Mouse (Mus musculus) erythroid progenitor cell, adult 5-6 weeks (primary cell): ENCODE data around the gene Tomm20. TPM values are rescaled to one million over a fixed set of nuclear protein-coding genes. Genes with fewer than 3 reads are reported as not detected.
"Not testable (repeated sequence)": the region's sequence is repeated elsewhere in the genome, so short reads cannot be mapped to it uniquely, and the experiment has no call there.

Experiments used
- ATAC-seq: replicated peaks from 2 replicates; pipeline ENCODE4 v1.8.0; 2016; ENCODE audit warnings: moderate number of reproducible peaks, mild to moderate bottlenecking, moderate TSS enrichment, inconsistent platforms; ENCODE audit not compliant: poor library complexity, low FRiP score, severe bottlenecking
- total RNA-seq, 2 experiments: library from RNA; stranded (forward) in 1 of 2; stranded (reverse) in 1 of 2; fragments of 150-400 nt in 1 of 2; fragments of 186-747, 209-891 nt in 1 of 2; gene quantifications; 2 replicates each; pipeline versions ENCODE4 v1.2.3 to v1.2.4; 2015 to 2017; ENCODE audit warnings: low replicate concordance in 2 of 2

Tomm20 gene
- total RNA-seq (2015; ENCODE audit: low replicate concordance) = 16.3 and 40.4 TPM in 2 replicates
- 43.8 and 48.9 TPM in 2 replicates for total RNA-seq (2017; ENCODE audit: low replicate concordance)

DNA sequence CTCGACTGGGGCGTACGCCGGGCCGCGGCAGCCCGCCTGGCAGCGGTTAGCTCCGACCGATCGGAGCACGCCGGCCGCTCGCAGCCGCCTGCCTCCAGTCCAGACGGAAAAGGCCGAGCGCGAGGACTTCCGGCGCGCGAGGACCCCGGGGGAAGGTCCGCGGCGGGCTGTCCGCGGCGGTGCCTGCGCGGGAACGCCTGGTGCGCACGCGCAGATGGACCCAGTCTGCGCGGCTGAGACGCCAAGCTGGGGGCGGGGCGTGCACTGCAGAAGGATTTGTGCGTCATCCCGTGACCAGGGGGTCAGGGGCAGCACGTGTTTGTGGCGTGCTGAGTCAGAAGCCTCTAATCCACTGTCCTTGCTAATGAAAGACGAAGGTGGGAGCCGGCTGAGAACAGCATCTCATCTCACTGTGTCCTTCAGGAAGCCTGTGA is at the start of gene Tomm20:
TSS of gene Tomm20 (minus strand) at position 115 of the 434 bp plus-strand sequence.
- peak; percentile 90 for ATAC-seq

GRCm38 (mm10) chr8:126994506-126994905 is 48.9 kb upstream of the Tomm20 start:
- no peak for ATAC-seq

DNA sequence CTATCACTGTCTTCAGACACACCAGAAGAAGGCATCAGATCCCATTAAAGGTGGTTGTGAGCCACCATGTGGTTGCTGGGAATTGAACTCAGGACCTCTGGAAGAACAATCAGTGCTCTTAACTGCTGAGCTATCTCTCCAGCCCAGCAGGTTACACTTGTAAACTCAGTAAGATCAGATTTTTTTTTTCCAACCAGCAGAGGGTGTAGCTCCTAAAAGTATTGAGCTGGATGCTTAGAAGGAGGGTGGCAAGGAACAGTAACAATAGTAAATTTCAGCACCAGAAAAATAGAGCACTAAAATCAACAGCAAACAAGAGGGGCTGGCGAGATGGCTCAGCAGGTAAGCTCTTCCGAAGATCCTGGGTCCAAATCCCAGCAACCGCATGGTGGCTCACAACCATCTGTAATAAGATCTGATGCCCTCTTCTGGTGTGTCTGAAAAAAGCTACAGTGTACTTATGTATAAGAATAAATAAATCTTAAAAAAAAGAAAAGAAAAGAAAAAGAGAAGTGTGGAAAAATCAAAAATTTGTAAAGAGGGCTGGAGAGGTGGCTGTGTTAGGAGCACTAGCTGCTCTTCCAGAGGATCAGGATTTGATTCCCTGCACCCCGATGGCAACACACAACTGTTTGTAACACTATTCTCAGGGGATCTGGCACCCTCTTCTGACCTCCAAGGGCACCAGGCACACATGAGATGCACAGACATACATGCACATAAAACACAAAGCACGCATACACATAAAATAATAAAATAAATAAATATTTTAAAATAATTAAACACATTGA is 43.9 kb upstream of the Tomm20 start:
- ATAC-seq = no peak

DNA sequence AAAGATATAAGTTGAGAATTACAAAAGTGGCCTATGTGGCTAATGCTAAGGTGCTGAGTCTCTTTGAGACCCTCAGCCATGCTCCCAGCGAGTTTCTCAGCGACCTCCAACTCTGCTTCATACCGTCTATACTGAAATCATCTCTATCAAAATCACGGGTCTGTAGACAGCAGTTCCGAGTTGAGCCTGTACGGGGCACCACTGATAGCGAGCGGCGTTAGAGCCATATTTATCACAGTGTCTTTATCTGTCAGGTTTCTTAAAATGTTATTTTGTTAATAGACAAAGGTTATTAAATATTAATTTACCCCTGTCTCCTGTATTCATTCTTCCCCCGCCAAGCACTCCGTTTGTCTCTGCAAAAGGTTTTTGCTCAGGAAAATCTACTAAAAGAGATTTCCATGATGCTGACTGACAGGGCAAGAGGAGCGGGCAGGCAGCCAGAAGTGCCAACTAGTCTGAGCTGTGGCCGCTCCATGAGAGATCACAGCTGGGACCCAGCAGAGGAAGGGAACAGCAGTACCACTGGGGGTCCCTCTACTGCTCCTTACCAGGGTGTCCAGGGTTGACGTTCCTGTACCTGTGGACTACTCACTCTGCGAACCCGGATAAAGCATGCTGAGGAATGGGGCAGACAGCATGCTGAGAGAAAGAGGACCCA is 42.8 kb upstream of the Tomm20 start:
- ATAC-seq = no peak

DNA sequence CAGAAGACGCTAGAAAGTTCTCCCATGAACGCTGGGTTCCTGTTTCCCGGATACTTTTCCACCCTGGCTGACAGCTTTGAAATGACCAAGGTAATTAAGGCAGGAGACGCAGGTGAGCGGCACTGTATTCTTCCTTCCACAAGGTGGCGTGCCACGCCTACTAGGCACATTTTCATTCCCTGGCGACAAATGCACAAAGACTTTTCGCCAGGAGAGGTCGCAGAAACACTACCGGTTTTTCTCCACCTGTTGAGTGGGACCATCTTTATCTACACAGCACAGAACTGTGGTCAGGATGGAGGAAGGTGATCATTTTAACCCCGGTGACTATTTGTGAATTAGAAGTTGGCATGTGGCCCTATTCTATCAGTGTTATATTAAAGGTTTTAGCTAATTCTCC is 40.9 kb upstream of the Tomm20 start:
- peak; percentile 71 for ATAC-seq

- ATAC-seq = no peak
Observed at GRCm38 (mm10) chr8:126980046-126980445, 34.4 kb upstream of the Tomm20 start.

DNA sequence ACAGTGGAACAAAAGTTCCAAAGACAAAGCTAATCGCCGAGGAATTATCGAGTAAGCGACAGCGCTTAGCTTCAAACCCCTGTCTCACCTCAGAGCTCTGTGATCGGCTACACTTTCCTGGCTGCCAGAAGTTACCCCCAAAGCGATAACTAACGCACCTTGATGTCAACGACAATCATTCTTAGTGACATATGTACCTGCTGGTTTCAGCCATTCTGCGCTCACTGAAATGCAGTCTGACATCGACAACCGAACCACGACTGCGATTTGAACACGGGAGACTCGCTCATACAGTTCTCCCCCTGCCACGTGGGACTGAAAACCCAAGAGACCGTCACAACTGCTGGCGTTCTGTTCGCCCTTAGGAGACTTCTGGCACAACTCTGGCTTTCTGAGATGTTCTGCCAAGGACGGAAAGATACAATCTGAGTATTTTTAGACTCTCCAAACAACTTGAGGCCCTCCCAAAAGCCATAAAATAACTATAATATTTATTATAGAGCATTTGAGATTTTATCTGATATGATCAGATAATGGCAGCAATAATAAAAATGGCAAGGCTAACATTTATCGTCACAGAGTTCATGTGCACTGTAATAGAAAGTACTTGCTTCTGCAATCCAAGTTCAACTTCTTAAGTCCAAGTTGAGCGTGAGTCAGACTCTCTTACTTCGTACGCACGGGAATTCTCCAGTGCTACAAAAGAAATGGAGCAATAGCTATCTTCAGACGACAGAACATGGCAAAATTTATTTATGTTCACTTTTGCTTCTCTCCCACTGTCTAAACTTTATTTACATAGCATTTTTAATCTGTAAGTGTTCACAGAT is 33.7 kb upstream of the Tomm20 start:
- ATAC-seq = no peak

DNA sequence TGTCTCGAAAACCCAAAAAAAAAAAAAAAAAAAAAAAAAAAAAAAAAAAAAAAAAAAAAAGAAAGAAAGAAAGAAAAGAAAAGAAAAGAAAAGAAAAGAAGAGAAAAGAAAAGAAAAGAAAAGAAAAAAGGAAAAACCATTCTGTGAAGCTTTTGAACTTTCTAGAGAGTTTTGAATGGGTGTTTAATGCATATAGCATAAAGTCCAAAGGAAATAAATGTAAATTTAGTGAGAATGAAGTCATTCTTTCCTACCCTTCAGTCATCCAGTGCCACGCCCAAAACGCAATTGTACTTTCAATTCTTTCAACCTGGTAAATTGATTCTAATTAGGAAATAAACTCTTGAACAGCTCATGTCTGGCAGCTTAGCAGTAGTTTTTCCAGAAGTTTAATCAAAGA is 32.9 kb upstream of the Tomm20 start:
- not testable (repeated sequence) for ATAC-seq

- no peak for ATAC-seq
Observed at GRCm38 (mm10) chr8:126978028-126978427, 32.4 kb upstream of the Tomm20 start.

GRCm38 (mm10) chr8:126976608-126977348 is 31.1 kb upstream of the Tomm20 start:
- no peak for ATAC-seq

DNA sequence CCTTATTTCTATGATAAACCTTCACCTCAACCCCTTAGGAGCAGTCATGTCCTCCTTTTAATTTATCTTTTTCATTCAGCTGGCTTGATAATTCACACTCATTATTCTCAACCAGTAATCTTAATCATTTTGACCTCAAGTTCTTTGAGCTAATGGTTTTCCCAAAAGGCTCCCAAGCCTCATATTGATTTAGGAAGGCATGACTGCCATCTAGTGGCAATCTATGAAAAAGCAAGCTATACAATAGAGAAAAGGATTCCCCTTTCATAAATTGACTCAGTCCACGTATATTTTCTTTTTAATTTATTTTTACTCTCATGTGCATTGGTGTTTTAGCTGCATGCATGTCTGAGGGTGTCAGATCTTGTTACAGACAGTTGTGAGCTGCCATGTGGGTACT is 30.1 kb upstream of the Tomm20 start:
- ATAC-seq = 0 out of 2 replicates have a peak, but pooled peaks have one; percentile 41

GRCm38 (mm10) chr8:126974511-126974910 is 28.9 kb upstream of the Tomm20 start:
- ATAC-seq = no peak

DNA sequence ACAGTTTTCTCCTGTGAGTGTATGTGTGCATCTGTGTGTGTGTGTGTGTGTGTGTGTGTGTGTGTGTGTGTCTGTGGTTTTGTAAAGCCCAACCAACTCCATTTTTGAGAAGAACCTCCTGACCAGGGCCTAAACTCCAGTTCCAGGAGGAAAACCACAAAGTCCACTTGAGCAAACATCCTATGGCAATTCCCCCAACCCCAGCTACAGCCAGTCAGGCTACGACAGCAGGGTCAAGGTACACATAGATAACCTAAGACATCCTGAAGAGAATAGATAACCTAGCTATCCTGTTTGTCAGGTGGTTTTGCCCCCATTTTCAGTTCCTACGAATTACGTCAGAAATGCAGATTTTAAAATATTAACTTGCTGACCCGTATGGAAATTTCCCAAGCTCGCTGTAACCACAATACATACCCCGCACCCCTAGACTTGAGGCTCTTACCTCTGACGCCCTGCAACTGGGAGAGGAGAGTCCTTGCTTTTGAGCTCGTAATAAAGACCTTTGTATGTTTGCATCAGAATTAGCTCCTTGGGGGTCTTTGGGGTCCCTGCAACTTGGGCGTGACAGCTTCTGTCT is 28.1 kb upstream of the Tomm20 start:
- no peak for ATAC-seq

DNA sequence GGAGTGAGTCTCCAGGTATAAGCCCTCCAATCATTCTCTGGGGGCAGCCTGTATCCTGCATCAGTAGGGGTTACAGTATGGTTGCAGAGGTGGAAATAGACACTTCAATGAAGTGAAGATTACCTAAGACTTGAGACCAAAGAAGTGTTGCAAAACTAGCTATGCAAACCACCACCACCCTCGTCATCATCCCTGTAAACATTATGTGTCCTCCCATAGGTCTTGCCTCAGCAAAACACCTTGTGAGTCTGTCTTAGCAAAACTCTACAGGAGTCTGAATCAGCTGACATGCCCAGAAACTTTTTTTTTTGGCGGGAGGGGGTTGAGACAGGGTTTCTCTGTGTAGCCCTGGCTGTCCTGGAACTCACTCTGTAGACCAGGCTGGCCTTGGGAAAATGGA is 27.0 kb upstream of the Tomm20 start:
- no peak for ATAC-seq

- no peak for ATAC-seq
Observed at GRCm38 (mm10) chr8:126972102-126972501, 26.5 kb upstream of the Tomm20 start.

- no peak for ATAC-seq
Observed at GRCm38 (mm10) chr8:126971314-126971664, 25.6 kb upstream of the Tomm20 start.

DNA sequence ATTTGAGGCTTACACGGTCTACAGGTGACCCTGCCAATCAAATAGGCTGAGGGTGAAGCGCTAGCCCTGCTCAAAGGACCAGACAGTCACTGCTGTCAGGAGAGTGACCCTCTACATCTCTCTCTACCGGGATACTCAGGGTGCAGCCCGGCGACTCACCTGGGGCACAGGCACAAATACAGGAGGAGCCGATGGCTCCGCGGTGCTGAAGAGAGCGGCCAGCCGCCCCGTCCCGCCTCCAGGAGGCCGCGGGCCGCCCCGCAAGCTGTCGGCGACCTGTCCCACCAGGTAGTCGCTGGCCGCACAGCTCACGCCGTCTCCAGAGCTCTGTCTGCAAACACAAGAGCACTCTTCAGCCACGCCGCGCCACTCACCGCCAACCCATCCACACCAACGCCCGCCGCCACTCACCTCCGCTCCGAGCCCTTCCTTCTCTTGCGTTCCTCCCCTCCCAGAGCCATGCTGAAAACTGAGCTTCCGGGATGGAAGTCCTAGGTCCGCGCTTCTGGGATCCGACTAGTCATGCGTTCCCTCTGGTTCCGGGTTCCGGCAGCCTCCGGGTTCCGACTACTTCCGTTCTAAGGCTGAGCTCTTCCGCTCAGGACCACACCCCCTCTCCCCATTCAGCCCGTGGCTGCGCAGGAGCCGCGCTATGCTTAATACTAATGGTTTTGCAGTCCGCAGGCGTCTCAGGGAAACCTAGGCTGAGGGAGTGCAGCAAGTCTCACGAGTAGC is 25.1 kb upstream of the Tomm20 start, which contains the start of gene Rbm34:
TSS of gene Rbm34 (minus strand) at position 493 of the 735 bp plus-strand sequence.
- peak; percentile 98 for ATAC-seq

- no peak for ATAC-seq
Observed at GRCm38 (mm10) chr8:126969546-126969945, 23.9 kb upstream of the Tomm20 start.

DNA sequence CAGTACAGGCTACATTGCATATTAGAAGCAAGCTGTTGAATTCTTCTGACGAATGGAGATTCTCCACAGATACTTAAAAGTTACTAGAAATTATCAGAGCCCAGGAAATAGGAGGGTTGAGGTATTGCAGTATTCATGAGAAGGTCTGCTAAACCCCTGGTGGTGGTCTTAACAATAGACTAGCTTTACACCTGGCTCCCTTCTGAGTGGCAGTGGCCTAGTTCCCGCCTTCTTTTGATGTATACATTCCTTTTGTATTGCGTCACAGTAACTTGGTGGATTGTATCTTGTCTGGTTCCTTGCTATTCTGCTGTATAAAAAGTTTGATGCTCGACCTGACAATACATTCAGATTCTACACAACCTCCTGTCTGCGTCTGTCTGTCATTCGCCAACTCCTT is 22.5 kb upstream of the Tomm20 start:
- no peak for ATAC-seq
